Mouse (Mus musculus) CH12.LX (cell line): ENCODE results near the gene Sh2d5.

Source experiments
- BHLHE40 ChIP-seq: IDR thresholded peaks from 2 replicates; pipeline ENCODE4 v1.6.1; 2011; ENCODE audit warnings: mild to moderate bottlenecking, low read depth, low read length, improper control_type of control experiment
- CHD2 ChIP-seq: IDR thresholded peaks from 2 replicates; pipeline ENCODE4 v1.6.1; 2011; ENCODE audit warnings: low read length, improper control_type of control experiment
- CTCF ChIP-seq, 2 experiments: IDR thresholded peaks in 1 of 2; conservative IDR thresholded peaks in 1 of 2; 2 replicates each; pipeline ENCODE4 v1.5.1; 2011 to 2012; ENCODE audit warnings: low read depth in 2 of 2, low read length in 2 of 2, improper control_type of control experiment in 1 of 2, inconsistent platforms in 1 of 2, mild to moderate bottlenecking in 1 of 2, moderate library complexity in 1 of 2
- ELF1 ChIP-seq: IDR thresholded peaks from 2 replicates; pipeline ENCODE4 v1.6.1; 2014; ENCODE audit warnings: low read depth, mild to moderate bottlenecking, inconsistent platforms, low read length, improper control_type of control experiment
- EP300 ChIP-seq: IDR thresholded peaks from 2 replicates; pipeline ENCODE4 v1.6.1; 2011; ENCODE audit warnings: low read length, improper control_type of control experiment
- ETS1 ChIP-seq: conservative IDR thresholded peaks from 2 replicates; pipeline ENCODE4 v1.6.1; 2012; ENCODE audit warnings: low read depth, mild to moderate bottlenecking, inconsistent platforms, low read length, improper control_type of control experiment, moderate library complexity
- JUN ChIP-seq: IDR thresholded peaks from 2 replicates; pipeline ENCODE4 v1.6.1; 2011; ENCODE audit warnings: low read depth, mild to moderate bottlenecking, low read length, improper control_type of control experiment, moderate library complexity; ENCODE audit not compliant: insufficient read depth
- MAFK ChIP-seq: IDR thresholded peaks from 2 replicates; pipeline ENCODE4 v1.6.1; 2011; ENCODE audit warnings: low read length, improper control_type of control experiment; ENCODE audit not compliant: insufficient replicate concordance
- MAX ChIP-seq: IDR thresholded peaks from 2 replicates; pipeline ENCODE4 v1.6.1; 2011; ENCODE audit warnings: low read length, improper control_type of control experiment
- POLR2A ChIP-seq: IDR thresholded peaks from 2 replicates; pipeline ENCODE4 v1.6.1; 2011; ENCODE audit warnings: low read depth, mild to moderate bottlenecking, improper control_type of control experiment, low read length
- SMC3 ChIP-seq: IDR thresholded peaks from 2 replicates; pipeline ENCODE4 v1.6.1; 2011; ENCODE audit warnings: low read depth, low read length, improper control_type of control experiment
- USF2 ChIP-seq: conservative IDR thresholded peaks from 2 replicates; pipeline ENCODE4 v1.6.1; 2011; ENCODE audit warnings: low read depth, low read length, improper control_type of control experiment
- ZMIZ1 ChIP-seq: IDR thresholded peaks from 2 replicates; pipeline ENCODE4 v1.6.1; 2012; ENCODE audit warnings: low read depth, mild to moderate bottlenecking, inconsistent platforms, low read length, improper control_type of control experiment

DNA sequence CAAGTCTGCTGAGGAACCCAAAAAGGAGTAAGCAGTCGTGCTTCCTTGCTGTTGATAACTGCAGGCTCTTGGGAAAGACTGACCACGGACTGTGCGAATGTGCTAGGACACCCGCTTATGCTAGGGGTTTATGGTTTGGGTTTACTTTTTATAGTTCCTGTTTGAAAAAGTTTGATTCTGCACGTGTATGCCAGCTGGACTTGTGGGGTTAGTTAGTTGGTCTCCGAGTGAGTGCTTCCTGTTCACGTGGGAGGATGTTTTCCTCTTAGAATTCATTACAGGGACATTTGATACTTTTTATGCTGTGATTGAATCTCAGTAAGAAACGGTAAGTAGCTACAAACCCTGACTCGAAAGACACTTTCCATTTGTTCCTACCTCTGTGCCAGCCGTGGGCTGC, 26.6 kb upstream of the Sh2d5 start:
- TF ChIP-seq MAX, result no peak
- TF ChIP-seq BHLHE40, result no peak
- no peak for TF ChIP-seq CTCF (conservative IDR thresholded peaks at IDR 0.05 in 1 of 2, IDR thresholded peaks at IDR 0.05 in 1 of 2; ENCODE audit: low read depth in 2 of 2, low read length in 2 of 2)
- no peak for TF ChIP-seq POLR2A
- no peak for TF ChIP-seq USF2
- no peak for TF ChIP-seq SMC3
- no peak for TF ChIP-seq ELF1
- TF ChIP-seq EP300, result no peak
- TF ChIP-seq ETS1, result no peak
- no peak for TF ChIP-seq ZMIZ1
- TF ChIP-seq MAFK, result no peak
- no peak for TF ChIP-seq CHD2
- no peak for TF ChIP-seq JUN
